Mouse (Mus musculus) lung, postnatal 14 days (tissue): ENCODE results near the gene Tc2n.
"Not testable (repeated sequence)": the region's sequence is repeated elsewhere in the genome, so short reads cannot be mapped to it uniquely, and the experiment has no call there.

ENCODE experiments used
- DNase-seq: peaks from one replicate; pipeline ENCODE4 v3.0.0; 2021

The Tc2n gene

DNA sequence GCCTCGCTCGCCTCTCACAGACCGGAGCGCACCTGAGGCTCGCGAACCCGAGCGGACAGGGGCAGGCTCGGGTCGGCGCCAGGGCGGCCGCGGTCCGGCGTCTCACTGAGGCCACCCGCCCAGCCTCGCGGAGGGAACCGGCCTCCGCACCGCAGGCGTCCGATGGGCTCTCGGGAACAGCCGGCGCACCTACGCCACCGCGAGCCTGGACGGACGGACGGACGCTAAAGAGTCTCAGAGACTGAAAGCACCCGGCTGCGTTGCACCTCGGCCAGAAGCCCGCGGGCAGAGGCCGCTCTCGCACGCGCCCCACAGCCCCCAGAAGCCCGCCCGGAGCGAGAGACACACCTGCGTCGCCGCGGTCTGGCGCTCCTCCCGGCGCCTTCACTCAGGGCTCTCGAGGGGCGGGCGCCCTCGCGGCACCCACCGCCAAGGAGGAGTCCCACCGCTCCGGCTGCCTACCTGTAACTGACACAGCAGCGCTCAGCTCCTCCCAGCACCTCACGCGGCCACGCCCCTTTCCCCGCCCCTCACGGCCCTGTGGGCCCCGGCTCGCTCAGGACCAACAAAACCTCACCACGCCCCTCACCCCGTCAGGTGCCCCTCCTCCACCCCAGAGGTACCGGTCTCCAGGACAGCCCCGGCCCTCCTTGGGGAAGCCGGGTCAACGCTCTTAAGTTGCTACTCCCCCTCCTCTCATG, at the start of gene Tc2n:
Gene Tc2n (minus strand): TSS at position 470 of the 701 bp plus-strand sequence.
- DNase-seq, result peak; percentile 91

DNA sequence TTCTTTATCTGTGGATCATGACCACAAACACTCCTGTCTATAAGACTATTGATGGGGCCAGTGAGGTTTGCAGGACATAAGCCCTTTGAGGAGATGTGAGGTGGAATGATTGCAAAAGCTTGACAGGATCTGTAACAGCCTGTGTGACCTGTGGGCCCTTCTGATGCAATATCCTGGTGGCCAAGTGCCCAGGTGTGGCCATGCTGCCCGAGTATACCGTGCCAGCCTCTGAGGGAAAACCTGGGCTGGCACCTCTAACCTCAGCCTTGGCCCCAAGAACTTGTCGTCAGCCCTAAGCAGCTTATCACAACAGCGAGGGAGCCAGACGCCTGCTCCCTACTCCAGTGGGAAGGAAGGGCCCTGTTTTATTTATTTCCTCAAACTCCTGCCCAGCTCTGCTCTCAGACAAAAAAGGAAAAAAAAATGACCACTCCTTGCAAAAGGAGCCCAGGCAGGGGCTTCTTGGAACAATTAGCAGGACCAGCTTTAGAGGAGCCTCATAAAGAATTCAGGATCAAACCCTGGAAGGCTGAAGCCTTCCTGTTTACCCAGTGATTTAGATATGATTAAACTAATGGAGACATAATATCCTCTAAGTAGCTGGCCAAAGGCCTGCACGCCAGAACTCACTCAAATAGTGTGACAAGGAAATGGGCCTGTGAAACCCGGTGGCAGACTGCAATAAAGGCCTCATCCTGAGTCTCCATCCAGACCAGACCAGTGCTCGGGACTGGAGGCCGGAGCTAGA, 49.2 kb upstream of the Tc2n start:
- DNase-seq, result peak; percentile 76

DNA sequence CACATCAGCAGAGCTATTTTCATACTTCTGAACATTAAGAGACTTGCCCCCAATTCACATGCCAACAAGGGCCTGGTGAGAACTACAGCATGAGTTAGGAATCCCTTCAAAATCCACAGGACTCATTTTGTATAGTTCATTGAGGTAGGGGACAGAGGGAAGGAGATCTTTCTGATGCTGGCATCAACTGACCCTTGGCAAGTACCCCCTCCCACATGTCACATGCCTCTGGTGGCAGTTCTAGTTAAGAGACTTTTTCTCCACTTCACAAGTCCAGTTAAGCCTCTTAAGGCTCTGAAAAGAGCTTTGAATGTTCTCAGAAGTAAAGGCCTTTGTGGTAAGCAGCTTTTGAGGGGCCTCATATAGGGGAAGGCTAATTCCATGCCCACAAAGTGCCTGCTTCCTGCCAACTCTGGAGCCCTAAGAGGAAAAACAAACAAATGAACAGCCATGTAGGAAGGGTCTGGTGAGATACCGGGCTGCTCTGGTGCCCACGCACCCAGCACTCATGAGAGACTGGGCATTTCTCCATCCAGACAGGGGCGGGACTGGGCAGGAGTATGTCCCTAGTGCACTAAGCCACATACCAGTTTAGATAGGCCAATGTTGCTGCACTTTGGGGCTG, 48.0 kb upstream of the Tc2n start:
- DNase-seq, result peak; percentile 74

DNA sequence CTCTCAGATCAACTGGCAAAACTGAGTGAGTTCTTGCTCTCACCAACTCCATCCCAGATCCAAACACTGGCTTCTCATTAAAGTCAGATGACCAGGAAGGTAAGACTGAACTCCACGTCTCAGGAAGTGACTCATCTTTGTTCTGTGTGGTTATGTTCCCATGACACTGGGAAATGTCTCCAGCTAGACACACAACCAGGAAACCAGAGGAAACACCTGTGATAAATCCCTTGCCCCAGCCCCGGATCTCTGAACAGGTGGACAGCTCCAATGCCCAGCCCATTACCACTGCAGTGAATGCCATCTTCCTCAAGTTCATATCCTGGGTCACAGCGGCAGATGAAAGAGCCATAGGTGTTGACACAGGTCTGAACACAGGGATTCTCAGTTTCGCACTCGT, 46.5 kb upstream of the Tc2n start:
- no peak for DNase-seq

DNA sequence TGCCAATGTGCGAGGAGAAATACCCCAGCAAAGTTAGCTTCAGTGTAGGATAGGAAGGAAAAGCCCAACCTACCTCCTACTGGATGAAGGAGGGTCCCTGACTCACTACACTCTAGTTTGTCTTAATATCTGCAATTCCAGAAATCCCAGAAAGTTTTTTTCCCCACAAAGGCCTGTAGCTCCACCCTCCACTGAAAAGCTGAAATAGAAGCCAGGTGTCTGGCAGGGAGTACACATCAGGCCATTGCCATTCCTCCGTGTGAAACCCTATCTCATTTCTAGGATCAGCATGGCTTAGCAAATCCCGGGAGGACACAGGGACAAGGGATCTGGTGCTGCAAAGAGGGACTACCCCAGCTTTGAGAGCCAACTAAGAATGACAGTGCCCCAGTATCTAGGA, 44.7 kb upstream of the Tc2n start:
- DNase-seq, result no peak

DNA sequence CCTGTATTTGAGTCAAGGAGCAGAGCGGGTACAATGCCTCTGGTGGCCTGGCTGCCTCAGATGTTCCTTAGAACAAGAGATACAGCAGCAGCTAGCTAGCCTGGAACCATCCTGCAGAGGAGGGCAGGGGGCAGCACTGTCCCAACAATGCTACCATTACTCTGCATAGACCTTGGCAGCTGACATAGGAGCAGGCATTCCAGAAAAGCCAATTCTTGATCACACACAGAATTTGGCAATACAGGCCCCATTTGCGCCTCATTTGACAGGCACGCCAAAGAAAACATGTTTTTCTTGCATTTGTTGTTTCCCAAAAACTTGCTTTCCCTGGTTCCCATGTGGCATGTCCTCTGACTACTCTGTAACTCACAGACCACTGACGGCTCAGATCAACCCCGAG, 43.7 kb upstream of the Tc2n start:
- DNase-seq, result peak; percentile 53

DNA sequence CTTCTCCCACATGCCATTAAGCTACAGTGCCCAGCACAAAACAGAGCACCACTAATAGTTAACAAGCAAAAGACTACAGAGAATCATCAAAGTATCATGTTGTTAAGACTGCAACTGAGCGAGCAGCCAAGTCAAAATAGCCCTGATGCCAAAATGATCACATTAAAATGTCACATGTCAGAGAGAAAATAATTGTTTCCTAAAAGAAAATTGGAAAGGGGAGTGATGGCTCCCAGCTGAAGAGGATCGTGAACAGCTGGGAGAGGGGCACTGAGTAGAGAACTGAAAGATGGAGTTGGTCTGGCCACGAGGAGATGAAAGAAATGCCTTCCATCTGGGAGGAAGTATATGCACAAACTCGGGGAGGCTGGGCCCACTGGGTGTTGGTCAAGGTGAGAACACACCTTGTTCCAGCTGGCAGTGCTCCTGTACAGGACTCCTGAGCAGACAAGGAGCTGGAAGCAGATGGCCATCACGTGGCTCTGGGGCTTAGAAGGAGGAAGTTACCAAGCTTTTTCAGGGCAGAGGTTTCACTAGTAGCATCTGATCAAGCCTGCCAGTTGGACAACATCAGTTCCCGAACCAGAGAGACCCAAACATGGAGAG, 41.2 kb upstream of the Tc2n start:
- peak; percentile 43 for DNase-seq

DNA sequence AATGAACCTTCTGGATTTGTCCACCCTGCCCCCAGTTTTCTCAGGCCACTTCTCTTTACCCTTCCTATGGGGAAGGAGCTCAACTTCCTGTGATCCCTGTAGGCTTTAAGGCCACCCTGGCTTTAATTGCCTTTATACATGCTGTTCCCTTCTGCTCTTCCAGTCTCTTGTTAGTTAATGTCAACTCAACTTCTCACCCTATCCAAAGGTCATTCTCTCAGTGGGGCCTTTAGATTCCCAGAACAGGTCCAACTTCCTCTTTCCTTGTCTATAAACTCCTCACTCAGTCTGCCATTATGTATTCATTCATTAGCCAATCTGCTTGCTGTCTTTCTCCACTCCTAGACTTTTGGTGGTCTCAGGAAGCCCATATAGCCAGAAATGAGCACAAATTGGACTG, 40.4 kb upstream of the Tc2n start:
- no peak for DNase-seq

DNA sequence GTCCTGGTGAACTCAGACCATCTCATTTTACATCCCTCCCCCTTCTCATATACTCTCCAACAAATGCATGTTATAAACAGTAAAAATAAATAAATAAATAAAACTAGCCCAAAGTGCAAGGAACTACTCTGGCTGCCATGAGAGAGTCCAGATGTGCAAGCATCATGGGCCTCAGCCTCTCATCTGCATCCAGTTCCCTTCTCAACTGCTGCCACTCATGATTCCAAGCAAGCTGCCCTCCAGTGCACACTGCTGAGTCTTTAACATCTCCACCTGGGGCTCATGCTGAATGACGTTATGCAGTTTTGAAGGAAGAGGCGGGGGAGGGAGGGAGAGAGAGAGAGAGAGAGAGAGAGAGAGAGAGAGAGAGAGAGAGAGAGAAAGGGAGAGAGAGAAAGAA, 24.1 kb upstream of the Tc2n start:
- no peak for DNase-seq

DNA sequence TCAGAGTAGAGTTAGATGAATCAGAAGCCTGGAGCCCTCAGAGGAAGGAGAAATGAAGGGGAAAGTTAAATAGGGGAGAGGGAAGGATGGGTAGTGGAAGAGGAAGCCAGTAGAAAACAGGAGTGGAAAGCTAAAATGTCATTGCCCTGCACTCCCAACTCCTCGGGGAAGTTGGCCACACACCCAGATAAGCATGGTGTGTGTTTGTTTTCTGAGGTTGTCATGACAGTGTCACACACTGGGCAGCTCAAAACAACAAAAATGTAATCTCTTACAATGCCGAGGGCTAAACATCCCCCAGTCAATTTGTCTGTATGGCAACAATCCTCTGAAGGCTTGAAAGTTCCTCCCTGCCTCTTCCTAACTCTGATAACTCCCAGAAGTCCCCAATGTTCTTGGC, 22.2 kb upstream of the Tc2n start:
- DNase-seq, result no peak

DNA sequence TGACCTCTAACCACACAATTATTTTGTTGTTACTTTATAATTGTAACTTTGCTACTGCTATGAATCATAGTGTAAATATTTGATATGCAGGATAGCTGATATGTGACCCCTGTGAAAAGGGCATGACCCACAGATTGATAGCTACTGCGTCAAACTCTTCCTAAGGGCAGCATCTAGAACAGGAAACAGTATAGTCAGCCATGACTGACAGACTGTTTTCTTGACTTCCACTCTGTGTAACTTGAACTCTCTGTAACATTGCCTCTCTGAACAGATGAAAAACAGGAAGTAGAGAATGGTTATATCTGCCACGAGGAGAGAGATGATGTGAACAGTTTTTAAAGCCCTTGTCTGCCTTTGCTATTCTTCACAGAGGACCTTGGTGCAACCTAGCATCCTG, 21.7 kb upstream of the Tc2n start:
- no peak for DNase-seq

DNA sequence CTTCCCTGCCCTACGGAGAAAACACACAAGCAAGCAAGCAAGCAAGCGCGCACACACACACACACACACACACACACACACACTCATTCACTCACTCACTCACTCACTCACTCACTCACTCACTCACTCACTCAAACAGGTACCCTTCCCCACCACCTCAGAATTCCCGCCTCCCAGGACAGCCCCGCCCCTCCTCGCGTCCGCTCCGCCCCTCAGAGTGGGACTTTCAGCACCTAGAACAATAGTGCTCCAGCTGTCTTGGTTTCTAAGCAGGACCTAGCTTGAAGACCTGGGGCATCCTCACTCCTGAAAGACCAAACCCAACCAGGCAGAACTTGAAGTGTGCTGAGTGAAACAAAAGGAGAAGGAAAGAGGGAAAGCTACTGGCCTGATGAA, 430 bp upstream of the Tc2n start:
- peak; percentile 43 for DNase-seq

DNA sequence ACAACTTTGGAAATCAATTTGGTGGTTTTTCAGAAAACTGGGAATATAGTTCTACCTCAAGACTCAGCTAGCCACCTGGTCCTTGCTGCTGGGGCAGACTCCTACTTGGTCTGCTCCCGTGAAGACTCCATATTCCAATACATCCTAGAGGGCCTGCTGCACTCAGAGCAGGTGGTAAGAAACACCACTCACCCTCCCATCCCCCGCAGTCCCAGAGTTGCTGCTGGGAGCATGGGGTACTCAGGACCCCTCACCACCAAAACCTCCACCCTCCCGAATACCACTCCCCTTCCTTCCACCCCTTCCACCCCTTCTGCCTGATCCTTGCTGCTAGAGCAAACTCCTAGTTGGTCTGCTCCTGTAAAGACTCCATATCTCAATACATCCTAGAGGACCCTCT, 19.1 kb downstream of the Tc2n start:
- no peak for DNase-seq

DNA sequence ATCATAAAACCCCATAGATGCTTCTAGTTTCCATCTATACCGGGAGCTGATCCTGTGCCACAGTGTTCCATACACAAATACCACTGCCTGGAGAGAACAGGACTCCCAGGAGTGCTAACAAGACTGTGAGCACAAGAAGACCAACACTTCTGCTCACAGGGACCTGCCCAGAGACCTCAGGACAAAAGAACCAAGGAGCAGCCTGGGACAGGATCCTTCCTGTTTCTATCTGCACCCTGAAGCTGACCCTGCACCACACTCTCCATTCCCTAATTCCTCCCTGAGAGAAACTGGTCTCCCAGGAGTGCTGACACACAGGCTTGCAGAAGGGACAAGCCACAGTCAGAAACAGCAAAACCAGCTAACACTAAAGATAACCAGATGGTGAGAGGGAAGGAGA, 21.8 kb downstream of the Tc2n start:
- no peak for DNase-seq

DNA sequence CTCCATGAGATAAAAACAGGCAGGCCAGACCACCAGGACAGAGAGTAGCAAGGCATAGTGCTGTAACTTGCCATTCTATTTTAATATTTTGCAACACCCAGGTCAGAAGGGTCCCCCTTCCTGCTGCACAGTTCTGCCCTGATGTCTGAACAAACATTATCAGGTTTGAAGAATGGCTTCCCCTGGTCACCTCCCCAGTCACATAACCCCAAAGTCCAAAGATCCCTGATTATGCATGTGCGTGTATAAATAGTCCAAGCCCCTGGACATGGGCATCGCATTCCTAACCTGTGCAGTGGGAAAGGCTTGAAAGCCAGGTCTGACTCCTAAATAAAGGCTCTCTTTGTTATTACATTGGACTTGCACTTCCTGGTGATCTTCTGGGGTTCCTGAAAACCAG, 37.8 kb downstream of the Tc2n start:
- DNase-seq, result no peak

DNA sequence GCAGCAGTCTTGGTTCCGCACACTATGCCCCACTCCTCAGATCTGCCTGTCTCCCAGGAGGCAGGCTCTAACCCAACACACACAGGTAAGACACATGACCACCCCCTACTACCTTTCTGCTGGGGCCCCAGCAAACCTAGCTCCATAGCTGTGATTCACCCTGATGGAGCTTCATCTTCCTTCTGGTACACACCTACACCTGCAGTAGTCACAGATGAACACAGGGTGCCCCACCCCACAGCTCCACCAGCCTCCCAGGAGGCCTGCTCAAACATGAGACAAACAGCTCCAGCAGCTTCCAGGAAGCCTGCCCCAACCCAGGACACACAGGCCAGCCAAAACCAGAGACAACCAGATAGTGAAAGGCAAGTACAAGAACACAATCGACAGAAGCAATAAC, 50.8 kb downstream of the Tc2n start:
- no peak for DNase-seq

DNA sequence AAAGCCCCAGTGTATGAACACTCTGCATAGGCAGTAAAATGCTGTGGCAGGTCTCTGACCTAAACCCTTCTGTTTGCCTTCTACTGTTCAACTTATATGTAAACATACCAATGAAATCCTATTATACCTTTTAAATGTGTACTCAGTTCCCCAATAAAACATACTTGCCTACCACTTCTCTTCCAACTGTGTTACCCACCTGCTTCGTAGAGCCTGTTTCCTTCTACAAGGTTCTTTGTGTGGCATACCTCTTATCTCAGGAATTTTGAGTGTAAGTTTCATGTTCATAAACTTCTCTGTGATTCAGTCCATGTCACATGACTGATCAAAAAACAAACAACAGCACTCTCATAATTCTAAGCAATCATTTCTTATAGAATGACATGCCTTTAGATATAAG, 85.2 kb downstream of the Tc2n start:
- DNase-seq, result no peak

DNA sequence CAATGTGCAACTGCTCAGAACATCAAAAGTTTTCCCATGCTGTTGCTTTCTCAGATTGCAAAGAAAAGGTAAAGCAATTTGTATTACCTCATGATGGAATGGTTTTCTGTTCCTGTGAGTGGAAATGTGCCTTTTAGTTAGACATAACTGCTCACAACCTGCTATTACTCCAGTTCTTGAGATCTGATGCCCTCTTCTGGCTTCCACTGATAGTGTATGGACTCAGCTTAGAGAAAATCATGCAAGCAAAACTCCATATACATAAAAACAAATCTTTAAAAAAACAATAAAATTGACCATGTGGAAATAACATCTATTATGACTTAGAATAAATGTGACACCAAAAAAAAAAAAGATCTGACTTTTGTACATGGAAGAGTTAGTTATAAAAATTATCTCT, 111.7 kb downstream of the Tc2n start:
- DNase-seq, result not testable (repeated sequence)
